Mouse (Mus musculus): ENCODE measurements around the gene Rpia. TPM values are rescaled to one million over a fixed set of nuclear protein-coding genes. Genes with fewer than 3 reads are reported as not detected.

The Rpia gene
- 3.2 and 4.5 TPM in 2 replicates for polyA plus RNA-seq (2014; fragmentation: Nextera tagmentation; extraction: Ambion mirVana)

- H3K9me3 ChIP-seq (ENCODE audit: control insufficient read depth, low read length): no peaks in the 10 kb centered on the region
- H3K4me1 ChIP-seq (ENCODE audit: control insufficient read depth, insufficient read depth, low read length): peaks cover 22% of the 10 kb centered on the region
These were observed at the start of gene Rpia for GRCm38 (mm10) chr6:70791824-70792535. Gene Rpia (minus strand): TSS chr6:70792232.

GRCm38 (mm10) chr6:70840281-70840680 lies 48.2 kb upstream of the Rpia start:
- no peak for ATAC-seq (ENCODE audit: low FRiP score, low TSS enrichment)
- H3K9me3 ChIP-seq (ENCODE audit: control insufficient read depth, low read length): no peaks in the 10 kb centered on the region
- WGBS: 68% methylated on average over 5 of the region's 5 CpGs

More at GRCm38 (mm10) chr6:70791824-70792535, at the start of gene Rpia:
- H3K4me3 ChIP-seq (replicated peaks; ENCODE audit: low read depth, low read length): peak within 1 kb of the TSS; percentile 73
- peak within 1 kb of the TSS; percentile 91 for H3K4me2 ChIP-seq (ENCODE audit: low read length)
- peak within 1 kb of the TSS; percentile 72 for H3K27ac ChIP-seq (replicated peaks; ENCODE audit: low read depth, low read length)
- peaks cover 3% of the 10 kb centered on the region; the same call in 1 of the 2 replicates for H3K36me3 ChIP-seq (ENCODE audit: control insufficient read depth, insufficient read depth, low read length)
- peak within 1 kb of the TSS; percentile 71 for H3K9ac ChIP-seq (replicated peaks; ENCODE audit: low read length)
- DNase-seq: peak; percentile 97
- under 1% methylated on average over 62 of the region's 62 CpGs for WGBS
- peak; percentile 96 for ATAC-seq (ENCODE audit: low FRiP score, low TSS enrichment)
- H3K27me3 ChIP-seq (ENCODE audit: control insufficient read depth, insufficient read depth, low read length): no peaks in the 10 kb centered on the region

GRCm38 (mm10) chr6:70838532-70838931 lies 46.5 kb upstream of the Rpia start:
- Histone ChIP-seq H3K27ac (replicated peaks; ENCODE audit: low read depth, low read length) (no peak overlapping the region), H3K9me3 (ENCODE audit: control insufficient read depth, low read length) (no peaks in the 10 kb centered on the region), H3K27me3 (ENCODE audit: control insufficient read depth, insufficient read depth, low read length) (no peaks in the 10 kb centered on the region), H3K4me1 (ENCODE audit: control insufficient read depth, insufficient read depth, low read length) (peaks cover 7% of the 10 kb centered on the region; the same call in 1 of the 2 replicates), H3K9ac (replicated peaks; ENCODE audit: low read length) (no peak overlapping the region), H3K4me3 (replicated peaks; ENCODE audit: low read depth, low read length) (no peak overlapping the region), H3K36me3 (ENCODE audit: control insufficient read depth, insufficient read depth, low read length) (no peaks in the 10 kb centered on the region), H3K4me2 (ENCODE audit: low read length) (no peak overlapping the region)
- DNase-seq (no peak), ATAC-seq (ENCODE audit: low FRiP score, low TSS enrichment) (0 out of 2 replicates have a peak, but pooled peaks have one; percentile 31)
- 53% methylated on average over 3 of the region's 3 CpGs for WGBS

More at GRCm38 (mm10) chr6:70840281-70840680, 48.2 kb upstream of the Rpia start:
- Histone ChIP-seq H3K4me1 (ENCODE audit: control insufficient read depth, insufficient read depth, low read length) (peaks cover 9% of the 10 kb centered on the region; the same call in 1 of the 2 replicates), H3K27me3 (ENCODE audit: control insufficient read depth, insufficient read depth, low read length) (no peaks in the 10 kb centered on the region), H3K9ac (replicated peaks; ENCODE audit: low read length) (no peak overlapping the region), H3K27ac (replicated peaks; ENCODE audit: low read depth, low read length) (no peak overlapping the region), H3K36me3 (ENCODE audit: control insufficient read depth, insufficient read depth, low read length) (no peaks in the 10 kb centered on the region), H3K4me3 (replicated peaks; ENCODE audit: low read depth, low read length) (no peak overlapping the region), H3K4me2 (ENCODE audit: low read length) (no peak overlapping the region)
- DNase-seq: no peak

GRCm38 (mm10) chr6:70837297-70837696 lies 45.3 kb upstream of the Rpia start:
- no peaks in the 10 kb centered on the region for H3K27me3 ChIP-seq (ENCODE audit: control insufficient read depth, insufficient read depth, low read length)
- no peak for ATAC-seq (ENCODE audit: low FRiP score, low TSS enrichment)

GRCm38 (mm10) chr6:70831179-70831839 lies 39.3 kb upstream of the Rpia start:
- Histone ChIP-seq H3K4me2 (ENCODE audit: low read length) (no peak overlapping the region), H3K4me1 (ENCODE audit: control insufficient read depth, insufficient read depth, low read length) (no peaks in the 10 kb centered on the region), H3K9ac (replicated peaks; ENCODE audit: low read length) (no peak overlapping the region), H3K4me3 (replicated peaks; ENCODE audit: low read depth, low read length) (no peak overlapping the region), H3K27ac (replicated peaks; ENCODE audit: low read depth, low read length) (no peak overlapping the region), H3K9me3 (ENCODE audit: control insufficient read depth, low read length) (no peaks in the 10 kb centered on the region), H3K27me3 (ENCODE audit: control insufficient read depth, insufficient read depth, low read length) (no peaks in the 10 kb centered on the region), H3K36me3 (ENCODE audit: control insufficient read depth, insufficient read depth, low read length) (no peaks in the 10 kb centered on the region)
- no peak for DNase-seq
- 83% methylated on average over 10 of the region's 10 CpGs for WGBS
- ATAC-seq (ENCODE audit: low FRiP score, low TSS enrichment): no peak

More at GRCm38 (mm10) chr6:70837297-70837696, 45.3 kb upstream of the Rpia start:
- H3K4me3 ChIP-seq (replicated peaks; ENCODE audit: low read depth, low read length): no peak overlapping the region
- no peak overlapping the region for H3K4me2 ChIP-seq (ENCODE audit: low read length)
- no peak for DNase-seq
- no peaks in the 10 kb centered on the region for H3K9me3 ChIP-seq (ENCODE audit: control insufficient read depth, low read length)
- H3K36me3 ChIP-seq (ENCODE audit: control insufficient read depth, insufficient read depth, low read length): no peaks in the 10 kb centered on the region
- 85% methylated on average over 2 of the region's 2 CpGs for WGBS
- H3K27ac ChIP-seq (replicated peaks; ENCODE audit: low read depth, low read length): no peak overlapping the region
- H3K9ac ChIP-seq (replicated peaks; ENCODE audit: low read length): no peak overlapping the region
- H3K4me1 ChIP-seq (ENCODE audit: control insufficient read depth, insufficient read depth, low read length): no peaks in the 10 kb centered on the region

GRCm38 (mm10) chr6:70830552-70830951 lies 38.5 kb upstream of the Rpia start:
- no peaks in the 10 kb centered on the region for H3K36me3 ChIP-seq (ENCODE audit: control insufficient read depth, insufficient read depth, low read length)
- H3K4me3 ChIP-seq (replicated peaks; ENCODE audit: low read depth, low read length): no peak overlapping the region
- no peak overlapping the region for H3K9ac ChIP-seq (replicated peaks; ENCODE audit: low read length)
- no peak overlapping the region for H3K27ac ChIP-seq (replicated peaks; ENCODE audit: low read depth, low read length)
- DNase-seq: no peak
- ATAC-seq (ENCODE audit: low FRiP score, low TSS enrichment): no peak
- H3K27me3 ChIP-seq (ENCODE audit: control insufficient read depth, insufficient read depth, low read length): no peaks in the 10 kb centered on the region
- no peaks in the 10 kb centered on the region for H3K9me3 ChIP-seq (ENCODE audit: control insufficient read depth, low read length)
- no peaks in the 10 kb centered on the region for H3K4me1 ChIP-seq (ENCODE audit: control insufficient read depth, insufficient read depth, low read length)
- no peak overlapping the region for H3K4me2 ChIP-seq (ENCODE audit: low read length)
- 82% methylated on average over 3 of the region's 3 CpGs for WGBS

- H3K4me3 ChIP-seq (replicated peaks; ENCODE audit: low read depth, low read length): no peak overlapping the region
- no peaks in the 10 kb centered on the region for H3K36me3 ChIP-seq (ENCODE audit: control insufficient read depth, insufficient read depth, low read length)
- no peaks in the 10 kb centered on the region for H3K9me3 ChIP-seq (ENCODE audit: control insufficient read depth, low read length)
- no peak overlapping the region for H3K27ac ChIP-seq (replicated peaks; ENCODE audit: low read depth, low read length)
- no peak overlapping the region for H3K4me2 ChIP-seq (ENCODE audit: low read length)
- DNase-seq (no peak), ATAC-seq (ENCODE audit: low FRiP score, low TSS enrichment) (no peak)
- H3K9ac ChIP-seq (replicated peaks; ENCODE audit: low read length): no peak overlapping the region
- H3K27me3 ChIP-seq (ENCODE audit: control insufficient read depth, insufficient read depth, low read length): no peaks in the 10 kb centered on the region
- 67% methylated on average over 2 of the region's 2 CpGs for WGBS
- no peaks in the 10 kb centered on the region for H3K4me1 ChIP-seq (ENCODE audit: control insufficient read depth, insufficient read depth, low read length)
These were observed 37.4 kb upstream of the Rpia start for GRCm38 (mm10) chr6:70829451-70829850.

GRCm38 (mm10) chr6:70824987-70825337 lies 32.9 kb upstream of the Rpia start:
- H3K9ac ChIP-seq (replicated peaks; ENCODE audit: low read length): peak overlapping the region; percentile 58
- peak overlapping the region; percentile 45; the same call in 1 of the 2 replicates for H3K27ac ChIP-seq (replicated peaks; ENCODE audit: low read depth, low read length)
- H3K9me3 ChIP-seq (ENCODE audit: control insufficient read depth, low read length): no peaks in the 10 kb centered on the region
- no peaks in the 10 kb centered on the region for H3K27me3 ChIP-seq (ENCODE audit: control insufficient read depth, insufficient read depth, low read length)
- no peaks in the 10 kb centered on the region for H3K36me3 ChIP-seq (ENCODE audit: control insufficient read depth, insufficient read depth, low read length)
- peak overlapping the region; percentile 39 for H3K4me3 ChIP-seq (replicated peaks; ENCODE audit: low read depth, low read length)
- ATAC-seq (ENCODE audit: low FRiP score, low TSS enrichment) (no peak), DNase-seq (no peak)
- H3K4me2 ChIP-seq (ENCODE audit: low read length): peak overlapping the region; percentile 75
- H3K4me1 ChIP-seq (ENCODE audit: control insufficient read depth, insufficient read depth, low read length): peaks cover 5% of the 10 kb centered on the region
- 51% methylated on average over 4 of the region's 4 CpGs for WGBS

Data from midbrain, embryonic 14.5 days (tissue).